Mouse (Mus musculus): ENCODE measurements at regions not wholly inside any gene's neighbourhood (a gene's known extent, or its start where the extent isn't known, plus 50 kb on each side); places are given as distances from the start of the nearest gene placed in this dataset.

DNA sequence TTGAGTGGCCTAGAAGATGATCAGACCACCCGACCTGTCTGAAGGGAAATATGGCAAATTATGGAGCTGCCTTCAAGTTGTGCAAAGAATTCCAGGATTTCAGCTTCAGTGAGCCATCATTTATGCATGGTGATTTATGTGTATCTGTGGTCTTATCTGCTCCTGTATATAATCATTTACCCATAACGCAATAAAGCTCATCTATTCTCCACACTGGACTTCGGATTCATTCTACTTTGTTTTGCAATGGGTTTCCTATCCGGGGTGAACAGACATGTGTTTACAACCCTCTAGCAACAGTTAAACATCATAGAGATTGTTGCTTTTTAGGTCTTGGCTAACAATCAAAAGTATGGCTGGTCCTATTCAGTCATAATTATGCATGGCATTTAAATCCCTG lies 145.1 kb downstream of the Pcdh10 start:
- H3K4me2 ChIP-seq (ENCODE audit: low read depth, low read length, severe bottlenecking): no peak overlapping the region
- no peak overlapping the region for H3K4me3 ChIP-seq (ENCODE audit: low read depth, low read length)
- DNase-seq (ENCODE audit: low spot score): no peak
- no peak overlapping the region for H3K27ac ChIP-seq (ENCODE audit: low read depth, low read length)
- no peak for ATAC-seq (replicated peaks; ENCODE audit: low FRiP score)
- H3K4me1 ChIP-seq (replicated peaks; ENCODE audit: control insufficient read depth, insufficient read depth, low read length): no peaks in the 10 kb centered on the region
- H3K9me3 ChIP-seq (ENCODE audit: control insufficient read depth, low read length): no peaks in the 10 kb centered on the region
- no peak overlapping the region for H3K9ac ChIP-seq (ENCODE audit: low read length)
- WGBS: 89% methylated on average over 4 of the region's 4 CpGs
- no peaks in the 10 kb centered on the region for H3K36me3 ChIP-seq (ENCODE audit: control insufficient read depth, insufficient read depth, low read length)
- H3K27me3 ChIP-seq (ENCODE audit: control insufficient read depth, insufficient read depth, low read length): no peaks in the 10 kb centered on the region

GRCm38 (mm10) chr3:45547091-45547490 lies 168.9 kb downstream of the Pcdh10 start:
- Histone ChIP-seq H3K36me3 (ENCODE audit: control insufficient read depth, insufficient read depth, low read length) (no peaks in the 10 kb centered on the region), H3K27me3 (ENCODE audit: control insufficient read depth, insufficient read depth, low read length) (no peaks in the 10 kb centered on the region), H3K4me2 (ENCODE audit: low read depth, low read length, severe bottlenecking) (no peak overlapping the region), H3K4me3 (ENCODE audit: low read depth, low read length) (no peak overlapping the region), H3K27ac (ENCODE audit: low read depth, low read length) (no peak overlapping the region), H3K9me3 (ENCODE audit: control insufficient read depth, low read length) (no peaks in the 10 kb centered on the region), H3K4me1 (replicated peaks; ENCODE audit: control insufficient read depth, insufficient read depth, low read length) (no peaks in the 10 kb centered on the region), H3K9ac (ENCODE audit: low read length) (no peak overlapping the region)
- DNase-seq (ENCODE audit: low spot score) (no peak), ATAC-seq (replicated peaks; ENCODE audit: low FRiP score) (no peak)
- 99% methylated on average over 3 of the region's 3 CpGs for WGBS

- H3K9me3 ChIP-seq (ENCODE audit: control insufficient read depth, low read length): no peaks in the 10 kb centered on the region
Observed at GRCm38 (mm10) chr3:45555736-45556135, 177.5 kb downstream of the Pcdh10 start.

GRCm38 (mm10) chr3:45572995-45573394 lies 194.8 kb downstream of the Pcdh10 start:
- H3K9ac ChIP-seq (ENCODE audit: low read length): no peak overlapping the region
- H3K4me3 ChIP-seq (ENCODE audit: low read depth, low read length): no peak overlapping the region
- ATAC-seq (replicated peaks; ENCODE audit: low FRiP score) (no peak), DNase-seq (ENCODE audit: low spot score) (no peak)
- H3K4me2 ChIP-seq (ENCODE audit: low read depth, low read length, severe bottlenecking): no peak overlapping the region
- H3K4me1 ChIP-seq (replicated peaks; ENCODE audit: control insufficient read depth, insufficient read depth, low read length): no peaks in the 10 kb centered on the region
- no peaks in the 10 kb centered on the region for H3K9me3 ChIP-seq (ENCODE audit: control insufficient read depth, low read length)
- WGBS: 92% methylated on average over 1 of the region's 1 CpGs
- no peaks in the 10 kb centered on the region for H3K27me3 ChIP-seq (ENCODE audit: control insufficient read depth, insufficient read depth, low read length)
- no peak overlapping the region for H3K27ac ChIP-seq (ENCODE audit: low read depth, low read length)
- H3K36me3 ChIP-seq (ENCODE audit: control insufficient read depth, insufficient read depth, low read length): no peaks in the 10 kb centered on the region

More at GRCm38 (mm10) chr3:45555736-45556135, 177.5 kb downstream of the Pcdh10 start:
- ATAC-seq (replicated peaks; ENCODE audit: low FRiP score) (peak; percentile 86), DNase-seq (ENCODE audit: low spot score) (peak; percentile 67)
- no peaks in the 10 kb centered on the region for H3K36me3 ChIP-seq (ENCODE audit: control insufficient read depth, insufficient read depth, low read length)
- no peak overlapping the region for H3K4me2 ChIP-seq (ENCODE audit: low read depth, low read length, severe bottlenecking)
- H3K27me3 ChIP-seq (ENCODE audit: control insufficient read depth, insufficient read depth, low read length): no peaks in the 10 kb centered on the region
- no peak overlapping the region for H3K9ac ChIP-seq (ENCODE audit: low read length)
- 19% methylated on average over 1 of the region's 1 CpGs for WGBS
- H3K27ac ChIP-seq (ENCODE audit: low read depth, low read length): no peak overlapping the region
- H3K4me1 ChIP-seq (replicated peaks; ENCODE audit: control insufficient read depth, insufficient read depth, low read length): no peaks in the 10 kb centered on the region
- H3K4me3 ChIP-seq (ENCODE audit: low read depth, low read length): no peak overlapping the region

DNA sequence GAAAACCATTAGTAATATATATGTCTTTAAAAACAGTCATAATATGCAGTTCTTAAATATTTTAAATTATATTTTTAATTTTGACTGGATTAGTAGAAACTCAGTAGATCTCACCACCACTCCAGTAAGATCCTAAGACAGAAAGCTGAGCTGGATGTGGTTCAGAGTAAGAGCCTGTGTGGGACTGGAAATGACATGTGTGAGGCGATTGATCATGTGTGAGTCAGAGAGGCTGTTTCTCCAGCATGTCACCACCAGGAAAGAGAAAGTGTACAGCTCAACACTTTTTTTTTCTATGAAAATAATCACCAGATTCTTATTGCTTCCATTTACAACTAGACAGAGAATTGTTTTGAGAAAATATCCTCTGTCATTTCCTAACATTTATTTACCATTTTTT lies 198.8 kb downstream of the Pcdh10 start:
- ATAC-seq (replicated peaks; ENCODE audit: low FRiP score) (no peak), DNase-seq (ENCODE audit: low spot score) (no peak)
- Histone ChIP-seq H3K36me3 (ENCODE audit: control insufficient read depth, insufficient read depth, low read length) (no peaks in the 10 kb centered on the region), H3K4me2 (ENCODE audit: low read depth, low read length, severe bottlenecking) (no peak overlapping the region), H3K27ac (ENCODE audit: low read depth, low read length) (no peak overlapping the region), H3K9ac (ENCODE audit: low read length) (no peak overlapping the region), H3K9me3 (ENCODE audit: control insufficient read depth, low read length) (no peaks in the 10 kb centered on the region), H3K27me3 (ENCODE audit: control insufficient read depth, insufficient read depth, low read length) (no peaks in the 10 kb centered on the region), H3K4me3 (ENCODE audit: low read depth, low read length) (no peak overlapping the region), H3K4me1 (replicated peaks; ENCODE audit: control insufficient read depth, insufficient read depth, low read length) (no peaks in the 10 kb centered on the region)
- 96% methylated on average over 1 of the region's 1 CpGs for WGBS

DNA sequence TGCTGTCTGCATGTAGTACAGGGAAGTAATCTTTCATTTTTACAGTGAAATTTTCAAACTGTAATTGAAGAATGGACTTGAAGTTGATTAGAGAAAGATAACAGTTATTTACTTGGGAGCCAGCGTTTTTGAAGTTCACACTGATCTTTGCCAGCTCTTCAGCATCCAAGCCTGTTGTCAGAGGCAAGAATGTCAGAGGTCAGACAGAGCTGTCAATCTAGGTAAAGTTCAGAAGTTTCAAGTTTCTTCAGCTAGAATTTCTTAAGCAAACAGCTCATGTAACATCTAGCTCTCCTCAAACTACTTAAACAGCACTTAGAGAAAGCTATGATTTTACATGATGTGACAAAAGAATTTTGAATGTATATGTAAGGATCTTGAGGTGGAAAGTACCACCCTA lies 215.4 kb downstream of the Pcdh10 start:
- WGBS: 56% methylated on average over 1 of the region's 1 CpGs
- no peaks in the 10 kb centered on the region for H3K9me3 ChIP-seq (ENCODE audit: control insufficient read depth, low read length)
- no peaks in the 10 kb centered on the region for H3K4me1 ChIP-seq (replicated peaks; ENCODE audit: control insufficient read depth, insufficient read depth, low read length)
- no peak overlapping the region for H3K9ac ChIP-seq (ENCODE audit: low read length)
- no peak overlapping the region for H3K27ac ChIP-seq (ENCODE audit: low read depth, low read length)
- ATAC-seq (replicated peaks; ENCODE audit: low FRiP score) (no peak), DNase-seq (ENCODE audit: low spot score) (no peak)
- no peaks in the 10 kb centered on the region for H3K27me3 ChIP-seq (ENCODE audit: control insufficient read depth, insufficient read depth, low read length)
- no peak overlapping the region for H3K4me3 ChIP-seq (ENCODE audit: low read depth, low read length)
- no peaks in the 10 kb centered on the region for H3K36me3 ChIP-seq (ENCODE audit: control insufficient read depth, insufficient read depth, low read length)
- H3K4me2 ChIP-seq (ENCODE audit: low read depth, low read length, severe bottlenecking): no peak overlapping the region

DNA sequence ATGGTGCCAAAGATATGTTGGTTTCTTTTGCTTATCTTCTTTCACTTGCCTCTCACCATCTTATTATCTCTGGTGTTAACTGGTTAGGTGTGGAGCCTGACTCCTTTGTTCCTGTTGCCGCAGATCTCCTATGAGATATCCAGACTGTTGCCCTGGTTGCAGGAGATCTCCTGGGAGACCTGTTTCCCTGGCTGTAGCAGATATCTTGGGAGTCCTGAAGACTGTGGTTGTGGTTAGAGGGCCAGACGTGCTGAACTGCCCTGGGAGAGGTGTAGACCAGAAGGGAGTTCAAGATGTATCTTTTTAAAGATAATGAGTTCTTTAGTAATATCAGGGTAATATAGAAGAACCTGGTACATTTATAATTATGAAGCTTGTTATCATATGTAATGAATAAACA lies 224.1 kb downstream of the Pcdh10 start:
- H3K36me3 ChIP-seq (ENCODE audit: control insufficient read depth, insufficient read depth, low read length): no peaks in the 10 kb centered on the region
- H3K4me1 ChIP-seq (replicated peaks; ENCODE audit: control insufficient read depth, insufficient read depth, low read length): no peaks in the 10 kb centered on the region
- H3K9me3 ChIP-seq (ENCODE audit: control insufficient read depth, low read length): no peaks in the 10 kb centered on the region
- H3K27me3 ChIP-seq (ENCODE audit: control insufficient read depth, insufficient read depth, low read length): no peaks in the 10 kb centered on the region
- no peak overlapping the region for H3K4me3 ChIP-seq (ENCODE audit: low read depth, low read length)
- H3K4me2 ChIP-seq (ENCODE audit: low read depth, low read length, severe bottlenecking): no peak overlapping the region
- ATAC-seq (replicated peaks; ENCODE audit: low FRiP score) (no peak), DNase-seq (ENCODE audit: low spot score) (no peak)
- no peak overlapping the region for H3K27ac ChIP-seq (ENCODE audit: low read depth, low read length)
- no peak overlapping the region for H3K9ac ChIP-seq (ENCODE audit: low read length)
- WGBS: 79% methylated on average over 2 of the region's 2 CpGs

GRCm38 (mm10) chr3:45603151-45603550 lies 225.0 kb downstream of the Pcdh10 start:
- WGBS: 86% methylated on average over 5 of the region's 5 CpGs
- H3K4me1 ChIP-seq (replicated peaks; ENCODE audit: control insufficient read depth, insufficient read depth, low read length): no peaks in the 10 kb centered on the region
- H3K4me2 ChIP-seq (ENCODE audit: low read depth, low read length, severe bottlenecking): no peak overlapping the region
- H3K27me3 ChIP-seq (ENCODE audit: control insufficient read depth, insufficient read depth, low read length): no peaks in the 10 kb centered on the region
- H3K9me3 ChIP-seq (ENCODE audit: control insufficient read depth, low read length): no peaks in the 10 kb centered on the region
- ATAC-seq (replicated peaks; ENCODE audit: low FRiP score): no peak
- no peak overlapping the region for H3K9ac ChIP-seq (ENCODE audit: low read length)
- H3K27ac ChIP-seq (ENCODE audit: low read depth, low read length): no peak overlapping the region
- DNase-seq (ENCODE audit: low spot score): no peak
- no peak overlapping the region for H3K4me3 ChIP-seq (ENCODE audit: low read depth, low read length)
- H3K36me3 ChIP-seq (ENCODE audit: control insufficient read depth, insufficient read depth, low read length): no peaks in the 10 kb centered on the region

- H3K27ac ChIP-seq (ENCODE audit: low read depth, low read length): no peak overlapping the region
- no peak overlapping the region for H3K9ac ChIP-seq (ENCODE audit: low read length)
- no peaks in the 10 kb centered on the region for H3K36me3 ChIP-seq (ENCODE audit: control insufficient read depth, insufficient read depth, low read length)
- ATAC-seq (replicated peaks; ENCODE audit: low FRiP score): no peak
- H3K4me1 ChIP-seq (replicated peaks; ENCODE audit: control insufficient read depth, insufficient read depth, low read length): no peaks in the 10 kb centered on the region
- no peak overlapping the region for H3K4me3 ChIP-seq (ENCODE audit: low read depth, low read length)
- DNase-seq (ENCODE audit: low spot score): no peak
- H3K9me3 ChIP-seq (ENCODE audit: control insufficient read depth, low read length): no peaks in the 10 kb centered on the region
- H3K4me2 ChIP-seq (ENCODE audit: low read depth, low read length, severe bottlenecking): no peak overlapping the region
- H3K27me3 ChIP-seq (ENCODE audit: control insufficient read depth, insufficient read depth, low read length): no peaks in the 10 kb centered on the region
Observed at GRCm38 (mm10) chr3:45620729-45621128, 242.5 kb downstream of the Pcdh10 start.

All from forebrain, embryonic 11.5 days (tissue).